Mouse (Mus musculus) neutrophil, adult 5-6 weeks (primary cell): ENCODE measurements around the gene Kalrn. TPM values are rescaled to one million over a fixed set of nuclear protein-coding genes. Genes with fewer than 3 reads are reported as not detected.

Experiments used
- ATAC-seq: fragments of 151-379, 151-347 bp; 2 replicates; pipeline ENCODE4 v1.8.0; 2017; ENCODE audit warnings: mild to moderate bottlenecking, moderate TSS enrichment; ENCODE audit not compliant: insufficient number of reproducible peaks, poor library complexity, low FRiP score, severe bottlenecking; ENCODE audit errors: extremely low read depth
- total RNA-seq: library from RNA; stranded (forward); fragments of 200-1000 nt; gene quantifications from 2 replicates; pipeline ENCODE4 v1.2.3, GENCODE M21; 2017

Gene Kalrn
- total RNA-seq, 1 experiment from 2014 or later = 6.1 TPM

DNA sequence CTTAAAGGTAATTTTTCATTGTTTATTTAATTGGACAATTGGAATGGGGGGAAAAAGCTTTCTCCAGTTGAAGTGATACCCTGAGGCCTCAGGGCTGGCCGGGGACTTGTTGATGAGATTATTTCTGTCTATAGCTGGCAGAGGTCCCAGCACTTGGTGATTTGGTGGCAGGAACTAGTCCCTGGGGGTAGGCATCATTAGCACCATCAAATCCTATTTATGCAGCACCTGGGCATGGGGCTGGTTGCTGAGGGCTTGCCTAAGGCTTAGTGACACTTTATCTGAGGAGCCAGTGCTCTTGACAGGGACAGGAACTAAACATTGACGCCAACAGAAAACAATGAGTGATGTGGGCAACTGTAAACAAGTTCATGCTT, 318.7 kb downstream of the Kalrn start:
- no peak for ATAC-seq

- ATAC-seq = no peak
Observed at GRCm38 (mm10) chr16:34254002-34254645, 319.2 kb downstream of the Kalrn start.

DNA sequence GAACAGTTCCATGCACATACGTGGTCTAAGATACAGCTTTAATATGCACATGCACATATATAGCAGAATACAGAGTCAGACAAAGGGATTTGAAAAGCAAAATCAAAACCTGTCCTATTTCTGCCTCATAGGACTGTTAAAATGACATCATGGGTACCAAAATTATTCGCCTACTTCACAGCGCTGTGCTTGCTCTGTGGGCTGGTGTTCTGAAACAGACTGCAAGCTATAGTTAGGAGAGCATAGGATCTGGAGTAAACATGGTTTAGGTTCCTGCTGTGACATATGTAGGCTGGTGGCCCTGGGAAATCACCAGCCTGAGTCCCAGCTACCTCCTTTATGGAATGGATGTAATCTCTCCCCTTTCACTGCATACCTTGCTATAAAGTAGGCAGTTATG, 320.7 kb downstream of the Kalrn start:
- ATAC-seq = no peak

- no peak for ATAC-seq
Observed at GRCm38 (mm10) chr16:34248256-34248655, 325.1 kb downstream of the Kalrn start.

GRCm38 (mm10) chr16:34241936-34242729, 331.2 kb downstream of the Kalrn start:
- ATAC-seq = no peak

GRCm38 (mm10) chr16:34239618-34240017, 333.7 kb downstream of the Kalrn start:
- no peak for ATAC-seq

- ATAC-seq = no peak
Observed at GRCm38 (mm10) chr16:34236898-34237611, 336.3 kb downstream of the Kalrn start.

GRCm38 (mm10) chr16:34235086-34235485, 338.2 kb downstream of the Kalrn start:
- ATAC-seq = no peak

DNA sequence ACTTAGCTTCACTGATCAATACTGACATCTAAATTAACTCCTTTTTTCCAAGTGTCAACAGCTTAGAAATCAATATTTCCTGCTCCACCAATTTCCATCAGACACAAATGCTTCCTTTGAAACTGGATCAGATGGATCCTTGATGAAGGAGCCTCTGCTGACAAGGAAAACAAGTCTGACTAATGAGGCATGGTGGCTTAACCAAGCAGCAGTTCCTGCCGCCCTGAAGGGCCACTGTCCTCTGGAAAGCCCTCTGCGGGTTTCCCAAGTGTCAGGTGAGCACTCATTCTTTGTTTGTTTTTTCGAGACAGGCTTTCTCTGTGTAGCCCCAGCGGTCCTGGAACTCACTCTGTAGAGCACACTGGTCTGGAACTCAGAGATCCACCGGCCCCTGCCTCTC, 341.4 kb downstream of the Kalrn start:
- no peak for ATAC-seq

GRCm38 (mm10) chr16:34231146-34231545, 342.2 kb downstream of the Kalrn start:
- ATAC-seq = no peak

- ATAC-seq = no peak
Observed at GRCm38 (mm10) chr16:34229350-34229749, 344.0 kb downstream of the Kalrn start.

DNA sequence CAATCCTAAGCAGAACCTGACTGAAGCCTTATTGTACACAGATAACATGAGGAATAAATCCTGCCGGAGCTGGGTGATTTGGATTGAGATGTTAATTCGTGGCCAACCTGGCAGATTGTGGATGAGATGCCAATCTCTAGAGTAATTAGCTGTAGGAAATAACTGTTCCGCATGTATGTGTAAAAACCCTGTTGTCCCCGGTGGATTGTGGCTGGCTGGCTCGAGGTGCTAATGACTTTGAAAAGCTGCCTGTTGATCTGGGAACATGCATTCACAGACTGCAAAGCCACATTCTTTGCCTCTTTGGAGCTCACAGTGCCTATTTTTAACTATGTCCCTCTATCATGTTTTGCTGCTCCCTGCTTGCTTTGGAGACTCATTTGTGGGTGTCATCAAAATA, 344.7 kb downstream of the Kalrn start:
- ATAC-seq = no peak

GRCm38 (mm10) chr16:34212160-34212559, 361.2 kb downstream of the Kalrn start:
- ATAC-seq = no peak

DNA sequence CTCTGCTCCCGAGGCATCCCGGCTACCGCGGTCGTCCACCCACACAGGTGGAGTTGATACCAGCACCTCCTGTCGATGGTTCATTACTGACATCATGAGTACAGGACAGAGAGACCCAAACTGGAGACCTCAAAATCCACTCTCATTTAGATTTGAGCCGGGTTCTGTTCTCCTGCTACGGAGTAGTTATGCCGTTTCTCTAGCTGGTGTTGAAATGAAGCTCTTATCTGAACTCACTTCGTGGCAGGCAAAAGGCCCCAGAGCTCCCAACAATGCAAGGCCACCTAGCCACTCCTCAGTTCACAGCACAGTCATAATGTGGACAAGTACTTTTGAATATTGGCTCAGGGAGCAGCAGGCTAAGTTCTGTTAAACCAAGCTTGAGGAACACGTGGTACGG, 362.1 kb downstream of the Kalrn start:
- no peak for ATAC-seq

- no peak for ATAC-seq
Observed at GRCm38 (mm10) chr16:34208748-34209147, 364.6 kb downstream of the Kalrn start.

DNA sequence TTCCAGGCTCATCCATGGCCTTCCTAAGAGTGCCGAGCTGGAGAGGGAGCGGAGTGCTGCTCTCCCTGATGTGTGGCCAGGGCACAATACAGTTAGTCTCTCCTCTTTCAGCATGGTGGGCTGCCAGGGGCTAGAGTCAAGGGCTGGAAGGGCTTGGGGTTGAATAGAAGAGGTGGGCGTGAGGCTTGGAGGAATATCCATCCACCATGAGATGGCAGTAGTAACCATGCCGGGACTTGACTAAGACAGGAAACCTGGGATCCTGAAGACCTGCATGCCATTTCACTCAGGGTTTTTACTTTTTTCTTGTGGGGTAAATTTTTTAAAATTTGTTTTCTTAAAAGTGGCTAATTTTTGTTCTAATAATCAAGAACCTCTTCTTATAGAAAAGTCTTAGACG, 365.4 kb downstream of the Kalrn start:
- no peak for ATAC-seq

DNA sequence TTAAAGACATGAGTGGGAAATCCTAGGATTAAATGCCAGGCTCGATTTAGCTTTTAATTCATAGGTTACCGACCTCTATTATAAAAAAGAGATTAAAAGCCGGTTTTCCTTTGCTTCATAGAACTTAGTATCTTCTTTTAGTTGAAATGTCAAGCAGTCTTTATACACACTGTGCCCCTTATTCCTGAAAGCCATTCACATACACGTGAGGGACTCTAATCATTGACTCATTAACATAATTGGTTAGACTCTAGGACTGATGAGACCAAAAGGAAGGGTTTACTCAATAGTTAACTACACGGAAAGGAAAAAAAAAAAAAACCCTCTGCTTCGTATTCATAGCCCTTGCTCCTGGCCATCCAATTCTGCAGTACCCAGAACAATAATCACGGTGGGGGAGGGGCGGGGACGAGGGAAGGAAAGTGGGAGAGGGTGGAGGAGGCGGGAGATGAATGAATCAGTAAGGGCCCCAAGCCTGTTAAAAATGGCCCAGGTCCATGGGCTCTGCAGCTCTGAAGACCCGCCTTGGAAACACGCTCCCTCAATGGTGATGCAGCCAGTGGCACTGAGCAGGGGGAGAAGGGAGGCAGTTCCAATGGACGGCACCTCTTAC, 368.7 kb downstream of the Kalrn start:
- ATAC-seq = no peak

GRCm38 (mm10) chr16:34199543-34199942, 373.8 kb downstream of the Kalrn start:
- ATAC-seq = no peak

GRCm38 (mm10) chr16:34192959-34193842, 380.1 kb downstream of the Kalrn start:
- ATAC-seq = no peak
